Mouse (Mus musculus) intestine, postnatal 0 days (tissue): ENCODE measurements around the gene Tspan14. TPM values are rescaled to one million over a fixed set of nuclear protein-coding genes. Genes with fewer than 3 reads are reported as not detected.
A peak's percentile ranks its signal among the peaks of the same experiment; 100 is the strongest.

Experiments
- ATAC-seq: fragments of 200-750 bp; cut with Nextera tagmentation; 2 replicates; pipeline ENCODE4 v1.8.0; 2017; ENCODE audit warnings: mild to moderate bottlenecking, moderate TSS enrichment, moderate library complexity
- H3K27ac ChIP-seq: fragments of 300-500 bp; sonication (generic); 2 replicates; pipeline ENCODE4 v1.5.1; 2014; ENCODE audit warnings: mild to moderate bottlenecking, low read depth, low read length, moderate library complexity
- H3K27me3 ChIP-seq: fragments of 300-500 bp; sonication (generic); replicated peaks from 2 replicates; pipeline ENCODE4 v1.6.1; 2014; ENCODE audit warnings: low read length, mixed read lengths; ENCODE audit not compliant: control insufficient read depth, insufficient read depth
- H3K36me3 ChIP-seq: fragments of 300-500 bp; sonication (generic); 2 replicates; pipeline ENCODE4 v1.6.1; 2014; ENCODE audit warnings: mild to moderate bottlenecking, moderate library complexity; ENCODE audit not compliant: control insufficient read depth, insufficient read depth
- H3K4me1 ChIP-seq: fragments of 300-500 bp; sonication (generic); replicated peaks from 2 replicates; pipeline ENCODE4 v1.6.1; 2014; ENCODE audit warnings: antibody characterized with exemption, low read length, mixed read lengths; ENCODE audit not compliant: control insufficient read depth, insufficient read depth
- H3K4me2 ChIP-seq: fragments of 300-500 bp; sonication (generic); replicated peaks from 2 replicates; pipeline ENCODE4 v1.6.1; 2014; ENCODE audit warnings: low read depth, mild to moderate bottlenecking, moderate library complexity
- H3K4me3 ChIP-seq: fragments of 300-500 bp; sonication (generic); 2 replicates; pipeline ENCODE4 v1.5.1; 2014; ENCODE audit warnings: low read depth, low read length
- H3K9ac ChIP-seq: fragments of 300-500 bp; sonication (generic); 2 replicates; pipeline ENCODE4 v1.6.1; 2014; ENCODE audit warnings: mild to moderate bottlenecking, low read depth, low read length
- H3K9me3 ChIP-seq: fragments of 300-500 bp; sonication (generic); 2 replicates; pipeline ENCODE4 v1.6.1; 2016; ENCODE audit warnings: mixed run types; ENCODE audit not compliant: control insufficient read depth
- CTCF ChIP-seq: sonication (generic); IDR thresholded peaks from 2 replicates; pipeline ENCODE4 v1.5.1; 2016; ENCODE audit warnings: low read depth, mild to moderate bottlenecking, control low read depth, antibody characterized with exemption, moderate library complexity
- WGBS: fragments of 180-500 bp; shearing (Covaris S2); extraction: QIAGEN DNeasy Blood & Tissue Kit; methylation state at CpG from one replicate; pipeline ENCODE4 v1.1.7; 2014; 5-methylcytosine and 5-hydroxymethylcytosine counted together
- polyA plus RNA-seq: library from polyadenylated mRNA; unstranded; fragments of >200 nt; fragmentation: Nextera tagmentation; extraction: Ambion mirVana; gene quantifications from 2 replicates; pipeline ENCODE4 v1.2.1, GENCODE M21; 2015

Tspan14 gene
- polyA plus RNA-seq, 1 experiment from 2014 or later, result 30.5 TPM

DNA sequence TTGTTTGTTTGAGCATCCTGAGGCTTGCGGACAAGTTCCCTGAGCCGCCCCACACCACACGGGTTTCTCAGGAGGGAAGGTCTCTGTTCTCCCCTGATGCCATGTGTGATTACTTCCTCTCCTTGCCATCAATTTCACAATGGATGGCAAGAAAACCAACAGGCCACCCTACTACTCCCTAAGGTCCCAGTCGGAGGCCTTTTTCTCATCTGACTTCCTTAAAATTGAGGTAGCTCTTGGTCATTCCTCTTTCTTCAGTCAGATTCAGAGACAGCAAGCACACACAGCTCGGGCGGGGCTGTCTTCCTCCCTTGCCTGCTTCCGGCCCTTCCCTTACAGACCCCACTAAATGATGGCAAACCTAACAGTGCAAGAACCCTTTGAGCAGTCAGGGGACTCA lies 47.1 kb downstream of the Tspan14 start:
- TF ChIP-seq CTCF, result no peak
- Histone ChIP-seq H3K4me1 (peaks cover 3% of the 10 kb centered on the region; the same call in 1 of the 2 replicates), H3K9me3 (no peaks in the 10 kb centered on the region), H3K9ac (no peak overlapping the region), H3K27ac (no peak overlapping the region), H3K4me2 (no peak overlapping the region), H3K36me3 (peaks cover 21% of the 10 kb centered on the region), H3K27me3 (no peaks in the 10 kb centered on the region), H3K4me3 (no peak overlapping the region)
- 78% methylated on average over 7 of the region's 7 CpGs for WGBS
- ATAC-seq, result no peak

DNA sequence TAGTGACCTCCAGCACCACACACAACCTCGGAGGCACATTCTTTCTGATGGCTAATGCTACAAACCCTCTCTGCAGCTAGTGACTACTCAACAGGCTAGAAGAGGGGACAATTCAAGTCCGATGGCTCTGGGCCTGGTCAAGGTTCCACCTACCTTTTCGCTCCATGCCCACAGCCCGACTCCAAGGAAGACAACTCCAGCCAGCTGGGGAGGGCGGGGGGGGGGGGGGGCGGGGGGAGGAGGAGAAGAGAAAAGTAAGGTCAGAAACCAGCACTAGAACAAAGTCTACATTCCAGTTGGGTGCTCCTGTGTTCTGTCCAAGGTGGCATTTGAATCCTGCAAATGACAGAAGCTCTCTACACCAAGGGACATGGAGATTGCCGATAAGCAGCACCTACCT lies 48.1 kb downstream of the Tspan14 start:
- H3K36me3 ChIP-seq, result peaks cover 32% of the 10 kb centered on the region
- H3K4me2 ChIP-seq, result no peak overlapping the region
- no peaks in the 10 kb centered on the region for H3K9me3 ChIP-seq
- WGBS, result 78% methylated on average over 5 of the region's 7 CpGs
- ATAC-seq, result no peak
- H3K27me3 ChIP-seq, result no peaks in the 10 kb centered on the region
- H3K9ac ChIP-seq, result no peak overlapping the region
- TF ChIP-seq CTCF, result no peak
- no peaks in the 10 kb centered on the region for H3K4me1 ChIP-seq
- H3K4me3 ChIP-seq, result no peak overlapping the region
- H3K27ac ChIP-seq, result no peak overlapping the region

DNA sequence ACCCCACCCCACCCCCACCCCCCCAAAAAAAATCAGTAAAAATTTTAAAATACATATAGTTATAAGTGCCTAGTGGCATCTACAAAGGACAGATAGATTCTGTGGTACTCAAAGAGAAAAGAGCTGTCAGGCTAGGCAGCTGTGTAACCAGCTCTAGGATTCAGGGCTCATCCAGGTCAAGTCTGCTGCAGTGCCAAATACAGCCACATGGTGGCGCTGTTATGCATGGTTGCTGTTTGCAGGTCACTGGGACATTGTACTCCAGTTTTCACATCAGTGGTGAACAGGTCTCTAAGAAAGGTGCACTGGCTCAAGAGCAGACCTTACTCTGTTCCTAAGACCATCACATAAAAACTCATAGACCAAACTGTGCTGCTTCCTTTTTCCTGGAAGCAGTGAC lies 49.0 kb downstream of the Tspan14 start:
- H3K9ac ChIP-seq, result no peak overlapping the region
- H3K36me3 ChIP-seq, result peaks cover 40% of the 10 kb centered on the region
- ATAC-seq, result peak; percentile 33
- peak; percentile 98 for TF ChIP-seq CTCF
- WGBS, result 0% methylated on average over 1 of the region's 1 CpGs
- no peaks in the 10 kb centered on the region for H3K9me3 ChIP-seq
- H3K27me3 ChIP-seq, result no peaks in the 10 kb centered on the region
- no peak overlapping the region for H3K4me3 ChIP-seq
- no peak overlapping the region for H3K4me2 ChIP-seq
- no peaks in the 10 kb centered on the region for H3K4me1 ChIP-seq
- H3K27ac ChIP-seq, result no peak overlapping the region

DNA sequence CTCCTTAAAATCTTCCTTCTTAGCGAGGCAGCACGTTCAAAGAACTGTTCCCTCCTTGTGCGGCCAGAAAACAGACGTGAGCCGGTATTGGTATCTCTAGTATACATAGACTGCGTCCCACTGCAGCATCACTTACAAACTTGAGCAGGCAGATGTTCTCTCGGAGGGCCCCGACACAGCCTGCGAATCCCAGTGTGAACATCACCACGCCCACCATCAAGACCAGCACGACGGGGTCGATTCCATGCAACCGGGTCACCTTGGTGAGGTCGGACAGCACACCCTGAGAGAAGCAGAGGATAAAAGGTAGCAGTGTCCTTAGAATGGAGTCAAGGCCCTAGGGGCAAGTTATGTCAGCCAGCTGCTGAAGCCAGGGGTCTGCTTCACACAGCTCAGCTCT lies 49.9 kb downstream of the Tspan14 start:
- no peaks in the 10 kb centered on the region for H3K4me1 ChIP-seq
- no peak overlapping the region for H3K9ac ChIP-seq
- WGBS, result 82% methylated on average over 15 of the region's 15 CpGs
- H3K9me3 ChIP-seq, result no peaks in the 10 kb centered on the region
- no peak for TF ChIP-seq CTCF
- no peak for ATAC-seq
- H3K36me3 ChIP-seq, result peaks cover 42% of the 10 kb centered on the region
- H3K4me3 ChIP-seq, result no peak overlapping the region
- no peak overlapping the region for H3K4me2 ChIP-seq
- no peak overlapping the region for H3K27ac ChIP-seq
- no peaks in the 10 kb centered on the region for H3K27me3 ChIP-seq

DNA sequence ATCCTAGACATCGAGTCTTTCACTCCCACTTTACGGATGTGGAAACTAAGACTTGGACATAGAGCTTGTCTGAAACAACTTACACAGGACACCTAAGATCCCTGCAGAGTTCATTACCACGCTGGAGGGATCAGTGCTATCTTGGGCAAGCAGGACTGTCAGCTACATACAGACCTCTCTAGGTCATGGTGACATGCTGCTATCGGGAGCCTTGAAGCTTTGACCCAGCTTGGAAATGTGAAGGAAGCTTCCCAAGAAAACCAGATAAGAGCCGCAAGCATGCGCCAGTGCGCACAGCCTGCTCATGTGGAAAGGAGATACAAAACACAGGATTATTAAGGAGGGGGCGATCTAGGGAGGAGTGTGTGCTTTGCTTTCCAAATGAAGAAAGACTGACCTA lies 50.8 kb downstream of the Tspan14 start:
- ATAC-seq, result no peak
- H3K4me3 ChIP-seq, result no peak overlapping the region
- H3K9ac ChIP-seq, result no peak overlapping the region
- peaks cover 51% of the 10 kb centered on the region for H3K36me3 ChIP-seq
- H3K4me2 ChIP-seq, result no peak overlapping the region
- H3K27ac ChIP-seq, result no peak overlapping the region
- no peaks in the 10 kb centered on the region for H3K9me3 ChIP-seq
- TF ChIP-seq CTCF, result no peak
- H3K4me1 ChIP-seq, result no peaks in the 10 kb centered on the region
- 66% methylated on average over 8 of the region's 8 CpGs for WGBS
- H3K27me3 ChIP-seq, result no peaks in the 10 kb centered on the region

DNA sequence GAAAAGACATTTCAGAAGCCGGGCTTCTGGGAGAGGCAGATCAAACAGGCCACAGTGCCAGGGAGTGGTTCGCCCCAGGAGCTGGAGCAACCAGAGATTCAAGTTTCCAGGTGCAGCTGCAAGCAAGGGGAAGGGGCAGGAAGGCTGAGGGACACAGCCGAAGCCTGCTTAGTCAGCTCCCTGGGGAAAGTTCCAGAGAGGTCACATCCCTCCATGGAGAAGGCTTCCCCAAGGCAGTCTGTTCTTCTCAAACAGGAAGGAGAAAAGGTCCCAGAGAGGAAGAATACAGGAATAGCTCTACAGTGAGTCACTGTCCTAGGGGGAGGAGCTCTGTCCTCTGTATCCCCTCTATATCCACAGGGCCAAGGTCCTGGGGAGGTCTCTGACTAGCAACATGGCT lies 51.9 kb downstream of the Tspan14 start:
- 37% methylated on average over 3 of the region's 3 CpGs for WGBS

DNA sequence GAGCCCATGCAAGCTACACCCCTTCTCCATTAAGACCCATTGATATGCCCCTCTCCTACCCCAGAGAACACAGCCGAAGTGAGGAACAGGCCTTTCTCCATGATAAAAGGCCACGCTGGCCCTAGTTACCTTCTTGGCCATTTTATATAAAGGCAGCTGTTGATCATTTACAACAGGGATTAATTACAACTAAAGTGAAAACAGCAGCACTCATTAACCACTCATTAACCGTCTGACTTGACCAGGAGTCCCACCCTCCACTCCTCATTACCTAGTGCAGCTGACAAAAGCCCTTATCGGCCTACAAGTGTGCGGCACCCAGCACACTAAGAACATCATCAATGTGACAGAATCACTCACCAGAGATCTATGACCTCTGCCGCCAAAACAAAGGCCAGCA lies 52.9 kb downstream of the Tspan14 start:
- no peak for ATAC-seq
- H3K4me2 ChIP-seq, result no peak overlapping the region
- H3K36me3 ChIP-seq, result peaks cover 69% of the 10 kb centered on the region
- no peak overlapping the region for H3K4me3 ChIP-seq
- TF ChIP-seq CTCF, result no peak
- H3K27me3 ChIP-seq, result no peaks in the 10 kb centered on the region
- no peak overlapping the region for H3K27ac ChIP-seq
- no peaks in the 10 kb centered on the region for H3K9me3 ChIP-seq
- WGBS, result 90% methylated on average over 6 of the region's 6 CpGs
- no peaks in the 10 kb centered on the region for H3K4me1 ChIP-seq
- no peak overlapping the region for H3K9ac ChIP-seq

More for the DNA sequence above, 51.9 kb downstream of the Tspan14 start:
- Histone ChIP-seq H3K9me3 (no peaks in the 10 kb centered on the region), H3K27me3 (no peaks in the 10 kb centered on the region), H3K4me2 (no peak overlapping the region), H3K27ac (no peak overlapping the region), H3K9ac (no peak overlapping the region), H3K4me1 (no peaks in the 10 kb centered on the region), H3K4me3 (no peak overlapping the region), H3K36me3 (peaks cover 59% of the 10 kb centered on the region)
- no peak for ATAC-seq
- no peak for TF ChIP-seq CTCF
